Mouse (Mus musculus): ENCODE data around the gene Lpin1.

DNA sequence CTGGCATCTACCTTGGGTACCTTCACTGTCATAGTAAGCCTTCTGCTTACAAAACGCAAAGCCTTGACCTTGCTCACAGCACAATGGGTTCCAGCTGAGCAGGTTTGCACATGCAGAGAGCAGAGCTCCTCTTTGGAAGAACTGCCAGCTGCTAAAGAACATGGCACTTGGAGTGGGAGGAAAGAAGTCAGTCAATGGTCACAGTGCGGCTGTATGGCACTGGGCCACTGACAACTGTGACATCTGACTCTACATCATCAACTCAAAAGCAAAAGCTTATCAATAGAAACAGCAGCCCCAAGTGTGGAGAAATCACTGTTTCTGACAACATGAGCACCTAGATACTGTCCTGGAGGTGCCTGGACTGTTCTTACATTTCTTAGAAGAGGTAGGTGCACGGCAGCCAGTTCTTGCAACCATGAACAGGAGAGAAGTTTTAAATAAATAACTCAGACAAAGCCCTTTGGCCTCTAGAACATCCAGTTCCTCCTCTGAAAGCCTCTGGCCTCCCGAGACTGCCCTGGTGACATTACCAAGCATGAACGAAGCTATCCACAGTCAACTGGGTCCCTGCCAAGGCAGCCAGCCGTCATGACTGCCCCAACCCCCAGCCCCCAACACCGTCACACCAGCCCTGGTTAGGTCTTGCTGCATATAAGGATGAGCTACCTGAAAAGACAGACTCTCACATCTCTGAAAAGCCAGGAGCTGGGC, 19.5 kb upstream of the Lpin1 start:
- TF ChIP-seq MAX (IDR thresholded peaks at IDR 0.05) (no peak), CTCF (IDR thresholded peaks at IDR 0.05; ENCODE audit: control insufficient read depth, insufficient read depth, insufficient read length) (no peak), MYOD1 (IDR thresholded peaks at IDR 0.05; ENCODE audit: control insufficient read depth, insufficient read length, low read depth) (no peak), USF1 (IDR thresholded peaks at IDR 0.05; ENCODE audit: low read depth) (no peak), MYOG (IDR thresholded peaks at IDR 0.05; ENCODE audit: control insufficient read depth, extremely low read depth, insufficient read length) (no peak), FOSL1 (IDR thresholded peaks at IDR 0.05; ENCODE audit: insufficient read depth, low read length, poor library complexity, severe bottlenecking) (no peak)

Data from C2C12 (cell line).